Mouse (Mus musculus) MEL-GATA-1-ER (cell line): ENCODE data around the gene Aaed1.

Source experiments
- DNase-seq: peaks from one replicate; pipeline ENCODE4 v3.0.0-alpha.2; 2012; ENCODE audit warnings: low read depth; ENCODE audit errors: extremely low read depth

Gene Aaed1

DNA sequence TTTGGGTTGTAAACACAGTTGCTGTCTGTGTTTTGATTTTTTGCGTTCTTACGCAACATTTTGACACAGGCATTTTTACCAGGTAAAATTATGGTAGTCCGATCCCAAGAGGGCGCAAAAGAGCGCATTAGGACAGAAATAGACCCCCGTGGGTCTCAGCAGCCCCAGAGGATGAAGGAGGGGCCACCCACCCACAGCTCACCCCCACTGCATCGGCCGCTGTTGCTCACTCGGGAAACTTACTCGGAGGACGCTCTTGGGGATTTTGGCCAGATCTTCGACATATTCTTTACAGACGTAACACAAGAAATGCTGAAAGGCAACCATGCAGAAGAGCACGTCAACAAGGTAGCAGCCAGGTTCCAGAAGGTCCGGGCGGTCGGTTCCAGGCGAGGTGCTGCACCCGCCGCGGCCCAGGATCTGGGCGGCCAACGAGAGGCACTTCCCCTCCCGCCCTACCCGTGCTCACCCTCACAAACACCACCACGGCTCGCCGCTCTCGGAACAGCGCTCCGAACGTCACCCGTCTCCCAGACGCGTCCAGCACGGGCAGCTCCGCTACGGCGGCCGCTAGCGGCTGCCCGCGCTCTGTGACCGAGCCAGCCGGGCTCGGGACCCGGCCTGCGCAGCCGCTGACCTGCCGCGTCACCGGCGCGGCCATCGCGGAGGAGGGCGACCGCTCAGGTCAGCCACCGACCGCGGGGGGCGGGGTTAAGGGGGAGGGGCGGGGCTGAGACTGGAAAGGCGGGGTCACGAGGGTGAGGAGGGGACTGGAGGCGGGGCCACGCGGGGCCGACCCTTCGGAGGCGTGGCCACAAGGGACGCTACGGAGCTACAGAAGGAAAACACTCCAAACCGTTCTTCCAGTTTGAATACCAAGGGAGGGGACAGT is at the start of gene Aaed1:
Gene Aaed1, minus strand, starts transcription at position 687 of the 892 bp plus-strand sequence.
- DNase-seq, result no peak

DNA sequence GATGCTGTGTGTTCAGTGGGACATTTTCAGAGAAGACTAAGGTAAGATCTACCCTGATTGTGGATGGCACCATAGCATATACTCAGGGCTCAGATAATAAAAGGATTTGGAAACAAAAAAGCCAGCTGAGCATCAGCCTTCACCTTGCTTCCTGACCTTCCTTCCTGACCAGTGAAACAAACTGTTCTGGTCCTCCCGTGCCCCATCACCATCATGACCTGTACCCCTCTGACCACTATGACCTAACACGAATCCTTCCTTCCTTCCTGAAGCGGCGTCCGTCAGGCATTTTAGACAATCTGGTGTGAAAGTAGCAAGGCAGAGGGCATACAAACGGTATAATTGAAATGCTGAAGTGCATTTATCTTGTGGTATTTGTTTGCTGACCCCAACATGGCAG is 49.6 kb upstream of the Aaed1 start:
- DNase-seq, result no peak

GRCm38 (mm10) chr13:64361020-64361419 is 48.5 kb upstream of the Aaed1 start:
- DNase-seq, result no peak

DNA sequence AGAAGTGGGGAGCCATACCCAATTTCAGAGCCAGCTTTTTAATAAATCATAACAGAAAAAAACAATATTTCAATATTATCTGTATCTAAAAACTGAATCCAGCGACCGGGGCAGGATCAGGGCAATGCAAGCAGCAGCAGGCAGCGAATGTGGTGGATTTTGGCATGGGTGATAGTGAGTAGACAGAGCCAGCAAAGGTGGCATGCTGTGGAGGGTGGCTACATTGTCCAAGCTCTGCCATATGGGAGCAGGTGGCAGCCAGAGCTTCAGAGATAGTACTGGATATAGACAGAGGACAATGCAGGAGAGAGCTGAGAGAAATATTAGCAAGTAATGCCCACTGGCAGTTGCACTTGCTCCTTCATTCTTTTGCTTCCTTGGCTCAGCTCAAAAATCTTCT is 47.2 kb upstream of the Aaed1 start:
- no peak for DNase-seq

GRCm38 (mm10) chr13:64358476-64358875 is 46.0 kb upstream of the Aaed1 start:
- DNase-seq, result no peak

DNA sequence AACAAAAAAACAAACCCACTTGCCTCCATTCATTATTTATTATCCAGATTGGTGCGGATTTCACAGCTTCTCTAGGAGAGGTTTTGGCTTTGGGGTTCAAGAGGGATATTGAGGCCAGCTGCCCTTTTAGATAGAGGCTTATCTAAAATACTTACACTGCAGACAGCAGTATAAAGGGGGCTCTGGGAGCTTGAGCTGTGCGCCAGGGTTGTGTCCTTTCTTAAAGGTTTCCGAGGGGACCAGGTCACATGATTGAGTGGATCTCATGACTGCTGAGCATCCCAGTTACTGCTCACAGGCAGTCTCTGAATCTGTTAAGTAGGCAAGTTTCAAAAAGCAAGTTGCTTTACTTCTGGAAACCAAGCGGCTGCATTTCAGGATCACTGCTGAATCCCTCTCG is 44.9 kb upstream of the Aaed1 start:
- DNase-seq, result no peak

- no peak for DNase-seq
These were observed 37.0 kb upstream of the Aaed1 start for GRCm38 (mm10) chr13:64349474-64349873.

DNA sequence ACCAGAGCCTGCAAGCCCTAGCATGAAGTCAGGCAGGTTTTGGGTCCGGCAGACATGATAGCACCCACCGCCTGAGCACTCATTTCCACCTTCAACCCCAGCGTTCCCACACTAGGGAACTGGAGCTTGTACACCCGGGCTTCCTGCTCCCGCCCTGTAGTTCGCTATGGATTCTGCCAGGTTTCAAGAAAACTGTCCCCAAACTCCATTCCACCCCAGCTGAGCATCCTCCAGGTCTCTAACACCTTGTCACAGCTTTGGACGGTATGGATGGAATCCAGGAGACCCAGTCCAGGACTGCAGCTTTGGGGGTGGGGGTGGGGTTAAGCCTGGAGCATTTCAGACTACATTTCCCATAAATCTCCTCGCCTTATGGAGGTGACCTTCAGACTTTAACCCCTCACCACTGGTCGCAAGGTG is 31.6 kb upstream of the Aaed1 start:
- no peak for DNase-seq

DNA sequence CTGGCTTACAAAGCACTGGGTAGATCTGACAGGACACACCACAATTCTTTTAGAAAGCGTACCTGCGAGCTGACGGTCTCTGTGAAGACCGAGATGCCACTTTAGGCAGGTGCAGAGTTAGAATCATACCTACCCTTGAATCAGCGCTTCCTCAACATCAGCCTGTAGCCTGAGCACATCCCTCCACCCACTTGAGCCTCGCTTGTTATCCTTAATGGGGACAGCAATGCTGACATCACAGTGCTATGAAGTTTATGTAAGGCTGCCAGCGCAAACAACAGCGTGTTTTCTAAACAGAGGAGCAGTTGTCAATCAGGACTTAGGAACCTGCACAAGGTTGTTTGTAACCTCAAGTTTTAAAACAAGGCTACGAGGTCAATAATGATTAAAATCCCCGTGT is 31.1 kb upstream of the Aaed1 start:
- DNase-seq, result no peak

- no peak for DNase-seq
These were observed 23.1 kb upstream of the Aaed1 start for GRCm38 (mm10) chr13:64335546-64336132.

- DNase-seq, result no peak
These were observed 20.6 kb upstream of the Aaed1 start for GRCm38 (mm10) chr13:64333102-64333501.

- DNase-seq, result no peak
These were observed 19.8 kb upstream of the Aaed1 start for GRCm38 (mm10) chr13:64332321-64332720.

- no peak for DNase-seq
These were observed 10.2 kb upstream of the Aaed1 start for GRCm38 (mm10) chr13:64322561-64323281.

GRCm38 (mm10) chr13:64320334-64320733 is 7.8 kb upstream of the Aaed1 start:
- no peak for DNase-seq

GRCm38 (mm10) chr13:64319782-64320181 is 7.3 kb upstream of the Aaed1 start:
- no peak for DNase-seq

GRCm38 (mm10) chr13:64318355-64318754 is 5.8 kb upstream of the Aaed1 start:
- DNase-seq, result no peak

DNA sequence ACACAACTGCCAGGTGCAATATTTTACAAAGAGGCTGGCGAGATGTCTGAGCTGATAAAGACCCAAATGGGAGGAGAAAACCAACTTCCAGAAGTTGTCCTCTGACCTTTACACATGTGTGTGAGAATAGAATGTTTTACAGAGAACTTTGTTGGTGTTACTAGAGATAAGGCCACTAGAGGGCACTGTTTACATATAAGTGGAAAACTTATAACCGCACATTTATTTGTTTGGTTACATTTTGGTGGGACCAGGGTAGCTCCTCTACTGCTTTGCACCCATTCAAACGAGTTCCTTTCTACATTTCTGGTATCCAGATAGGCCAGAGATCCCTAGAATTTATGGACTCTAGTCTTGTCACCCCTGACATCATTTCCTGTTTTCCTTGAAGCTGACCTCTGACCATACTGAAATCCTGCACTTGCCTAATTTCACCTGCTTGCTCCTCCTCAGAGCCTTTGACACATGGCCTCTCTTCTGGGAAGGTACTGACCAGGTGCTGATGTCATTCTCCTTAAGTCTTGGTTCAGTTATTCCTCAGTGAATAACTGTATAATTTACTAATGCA is 3.1 kb upstream of the Aaed1 start:
- peak; percentile 59 for DNase-seq

- no peak for DNase-seq
These were observed 1.5 kb upstream of the Aaed1 start for GRCm38 (mm10) chr13:64314041-64314440.

DNA sequence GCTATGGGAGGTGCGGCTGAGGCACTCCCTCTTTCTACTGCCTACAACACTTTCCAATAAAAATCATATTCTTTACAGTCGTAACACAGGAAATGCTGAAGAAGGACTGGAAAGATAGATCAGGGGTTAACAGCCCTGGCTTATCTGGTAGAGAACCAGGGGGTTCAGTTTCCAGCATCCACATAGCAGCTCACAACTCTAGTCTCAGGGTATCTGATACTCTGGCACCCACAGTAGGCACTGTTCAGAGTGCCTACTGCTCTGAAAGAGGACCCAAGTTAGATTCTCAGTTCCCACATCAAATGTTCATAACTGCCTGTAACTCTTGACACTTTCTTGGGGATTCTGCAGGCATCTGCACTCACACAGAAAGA is 393 bp upstream of the Aaed1 start:
- DNase-seq, result peak; percentile 48

- no peak for DNase-seq
These were observed 1.2 kb downstream of the Aaed1 start for GRCm38 (mm10) chr13:64311266-64311665.

GRCm38 (mm10) chr13:64310585-64310984 is 1.9 kb downstream of the Aaed1 start:
- DNase-seq, result no peak

DNA sequence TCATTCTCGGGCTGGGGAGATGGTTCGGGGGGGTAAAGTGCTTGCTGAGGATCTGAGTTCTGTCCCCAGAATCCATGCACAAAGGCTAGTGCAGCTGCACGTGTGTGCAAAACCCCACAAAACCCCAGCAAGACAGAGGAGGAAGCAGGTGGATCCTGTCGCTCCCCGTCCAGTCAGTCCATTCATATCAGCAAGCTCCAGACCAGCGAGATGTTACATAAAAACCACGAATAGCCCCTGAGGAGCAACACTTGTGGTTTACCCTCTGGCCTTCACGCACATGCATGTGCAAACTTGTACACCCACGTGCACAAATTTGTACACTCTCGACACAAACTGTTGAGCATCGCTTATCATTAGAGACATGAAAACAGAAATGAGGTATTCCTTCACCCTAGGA is 2.7 kb downstream of the Aaed1 start:
- DNase-seq, result no peak
